Mouse (Mus musculus): ENCODE measurements around the gene 4930432K21Rik. TPM values are rescaled to one million over a fixed set of nuclear protein-coding genes. Genes with fewer than 3 reads are reported as not detected.
A peak's percentile ranks its signal among the peaks of the same experiment; 100 is the strongest.

4930432K21Rik gene
- polyA plus RNA-seq, 1 experiment from 2014 or later, result 0.57 TPM

DNA sequence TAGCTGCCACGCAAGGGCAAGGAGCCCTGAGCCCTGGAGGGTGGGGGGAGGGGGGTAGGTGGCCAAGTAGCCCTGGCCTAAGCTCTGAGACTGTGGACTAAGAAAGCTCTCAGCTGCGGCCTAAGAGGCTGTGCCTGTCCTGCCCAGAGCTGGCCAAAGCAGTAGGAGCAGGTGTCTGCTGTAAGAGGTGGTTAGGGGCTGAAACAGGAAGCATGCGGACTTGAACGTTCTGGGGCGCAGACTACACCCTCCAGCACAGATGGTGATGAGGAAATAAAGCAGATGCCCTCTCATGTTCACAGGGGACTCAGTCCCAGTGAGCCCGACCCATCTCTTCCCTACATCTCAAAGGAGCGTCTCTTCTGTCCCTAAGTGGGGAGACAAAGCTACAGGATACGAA lies 15.6 kb upstream of the 4930432K21Rik start:
- Histone ChIP-seq H3K27me3 (ENCODE audit: control insufficient read depth, insufficient read depth, low read length) (no peaks in the 10 kb centered on the region), H3K9ac (ENCODE audit: low read depth, low read length) (no peak overlapping the region), H3K27ac (ENCODE audit: low read depth, low read length) (no peak overlapping the region), H3K4me2 (replicated peaks; ENCODE audit: low read depth, low read length) (no peak overlapping the region), H3K4me3 (ENCODE audit: low read depth, low read length) (no peak overlapping the region), H3K9me3 (ENCODE audit: control insufficient read depth, low read length) (no peaks in the 10 kb centered on the region), H3K4me1 (replicated peaks; ENCODE audit: control insufficient read depth, insufficient read depth, low read length) (no peaks in the 10 kb centered on the region), H3K36me3 (ENCODE audit: control insufficient read depth, insufficient read depth, low read length) (0 out of 2 replicates have a peak, but pooled peaks cover 14% of the 10 kb centered on the region)
- ATAC-seq (ENCODE audit: low FRiP score) (no peak), DNase-seq (ENCODE audit: low spot score) (no peak)
- 90% methylated on average over 8 of the region's 8 CpGs for WGBS

DNA sequence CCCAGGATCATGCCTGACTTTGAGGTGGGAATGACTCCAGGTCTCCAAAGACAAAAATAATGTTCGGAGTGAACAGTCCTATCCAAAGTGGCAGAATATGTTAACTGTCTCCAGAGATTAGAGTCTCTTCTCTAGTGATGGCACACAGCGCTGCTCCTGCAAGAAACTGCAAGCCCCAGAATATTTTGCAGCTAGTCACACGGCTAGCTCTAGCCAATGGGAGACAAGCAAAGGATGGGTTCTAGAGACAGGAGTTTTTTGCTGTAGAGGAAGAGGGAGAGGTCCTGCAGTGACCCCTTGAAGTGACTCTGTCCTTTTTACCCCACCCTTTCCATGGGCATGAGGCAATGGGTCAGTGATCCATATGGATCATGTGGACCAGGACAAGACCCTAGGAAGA lies 10.0 kb upstream of the 4930432K21Rik start:
- H3K4me2 ChIP-seq (replicated peaks; ENCODE audit: low read depth, low read length), result no peak overlapping the region
- DNase-seq (ENCODE audit: low spot score), result no peak
- peaks cover 25% of the 10 kb centered on the region; the same call in 1 of the 2 replicates for H3K36me3 ChIP-seq (ENCODE audit: control insufficient read depth, insufficient read depth, low read length)
- no peaks in the 10 kb centered on the region for H3K4me1 ChIP-seq (replicated peaks; ENCODE audit: control insufficient read depth, insufficient read depth, low read length)
- ATAC-seq (ENCODE audit: low FRiP score), result no peak
- no peak overlapping the region for H3K4me3 ChIP-seq (ENCODE audit: low read depth, low read length)
- no peak overlapping the region for H3K27ac ChIP-seq (ENCODE audit: low read depth, low read length)
- WGBS, result 84% methylated on average over 3 of the region's 3 CpGs
- no peaks in the 10 kb centered on the region for H3K9me3 ChIP-seq (ENCODE audit: control insufficient read depth, low read length)
- H3K9ac ChIP-seq (ENCODE audit: low read depth, low read length), result no peak overlapping the region
- H3K27me3 ChIP-seq (ENCODE audit: control insufficient read depth, insufficient read depth, low read length), result no peaks in the 10 kb centered on the region

DNA sequence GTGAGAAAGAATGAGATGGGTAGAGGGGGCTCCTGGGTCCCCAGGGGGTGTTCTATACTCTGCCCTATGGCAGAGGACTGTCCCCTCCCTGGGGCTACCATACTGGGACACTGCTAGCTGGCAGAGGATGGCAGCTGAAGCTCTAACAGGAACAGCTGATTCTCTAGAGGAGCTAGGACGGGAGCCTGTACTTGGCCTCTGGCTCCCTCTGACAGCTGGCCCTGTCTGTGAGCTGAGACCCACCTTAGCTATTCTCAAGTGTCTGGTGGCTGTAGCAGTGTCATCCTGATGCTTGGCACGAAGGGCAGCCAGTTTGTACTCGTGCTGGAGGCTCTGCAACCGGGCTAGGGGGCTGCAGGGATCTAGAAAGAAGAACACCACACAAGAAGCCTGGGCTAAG lies 7.0 kb upstream of the 4930432K21Rik start:
- Histone ChIP-seq H3K36me3 (ENCODE audit: control insufficient read depth, insufficient read depth, low read length) (peaks cover 23% of the 10 kb centered on the region; the same call in 1 of the 2 replicates), H3K9ac (ENCODE audit: low read depth, low read length) (no peak overlapping the region), H3K4me1 (replicated peaks; ENCODE audit: control insufficient read depth, insufficient read depth, low read length) (no peaks in the 10 kb centered on the region), H3K27me3 (ENCODE audit: control insufficient read depth, insufficient read depth, low read length) (no peaks in the 10 kb centered on the region), H3K27ac (ENCODE audit: low read depth, low read length) (no peak overlapping the region), H3K9me3 (ENCODE audit: control insufficient read depth, low read length) (no peaks in the 10 kb centered on the region), H3K4me2 (replicated peaks; ENCODE audit: low read depth, low read length) (no peak overlapping the region), H3K4me3 (ENCODE audit: low read depth, low read length) (no peak overlapping the region)
- ATAC-seq (ENCODE audit: low FRiP score) (no peak), DNase-seq (ENCODE audit: low spot score) (no peak)
- WGBS, result 86% methylated on average over 4 of the region's 4 CpGs

DNA sequence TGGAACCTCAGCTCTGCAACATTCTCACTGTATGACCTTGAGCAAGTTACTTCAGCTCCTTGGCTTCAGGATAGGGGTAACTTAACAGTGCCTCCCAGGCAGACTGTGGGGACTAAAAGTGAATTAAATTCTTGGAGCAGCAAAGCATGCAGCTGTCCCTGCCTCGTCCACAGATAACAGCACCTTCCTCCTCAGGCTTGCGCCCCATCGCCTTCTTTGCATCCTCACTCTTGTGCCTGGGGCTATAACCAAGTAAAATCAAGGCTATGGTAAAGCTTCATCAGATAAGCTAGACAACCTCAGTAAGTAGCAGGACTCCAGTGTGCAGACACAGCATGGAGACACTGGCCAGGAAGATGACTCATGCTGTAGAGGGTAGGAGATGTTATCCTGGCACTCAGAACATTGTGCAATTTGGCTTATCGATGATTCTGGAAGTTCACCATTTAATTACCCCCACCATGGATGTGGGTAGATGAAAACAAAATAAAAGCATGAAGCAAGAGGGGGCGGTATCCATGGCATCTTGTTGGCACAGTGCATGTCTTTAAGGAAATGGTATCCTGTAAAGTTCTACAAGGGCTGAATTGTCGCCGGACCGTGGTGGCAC lies 3.1 kb upstream of the 4930432K21Rik start:
- Histone ChIP-seq H3K27ac (ENCODE audit: low read depth, low read length) (no peak overlapping the region), H3K27me3 (ENCODE audit: control insufficient read depth, insufficient read depth, low read length) (no peaks in the 10 kb centered on the region), H3K4me2 (replicated peaks; ENCODE audit: low read depth, low read length) (no peak overlapping the region), H3K4me1 (replicated peaks; ENCODE audit: control insufficient read depth, insufficient read depth, low read length) (no peaks in the 10 kb centered on the region), H3K9me3 (ENCODE audit: control insufficient read depth, low read length) (no peaks in the 10 kb centered on the region), H3K36me3 (ENCODE audit: control insufficient read depth, insufficient read depth, low read length) (peaks cover 13% of the 10 kb centered on the region; the same call in 1 of the 2 replicates), H3K4me3 (ENCODE audit: low read depth, low read length) (no peak overlapping the region), H3K9ac (ENCODE audit: low read depth, low read length) (no peak overlapping the region)
- ATAC-seq (ENCODE audit: low FRiP score) (no peak), DNase-seq (ENCODE audit: low spot score) (no peak)
- WGBS, result 95% methylated on average over 8 of the region's 8 CpGs

DNA sequence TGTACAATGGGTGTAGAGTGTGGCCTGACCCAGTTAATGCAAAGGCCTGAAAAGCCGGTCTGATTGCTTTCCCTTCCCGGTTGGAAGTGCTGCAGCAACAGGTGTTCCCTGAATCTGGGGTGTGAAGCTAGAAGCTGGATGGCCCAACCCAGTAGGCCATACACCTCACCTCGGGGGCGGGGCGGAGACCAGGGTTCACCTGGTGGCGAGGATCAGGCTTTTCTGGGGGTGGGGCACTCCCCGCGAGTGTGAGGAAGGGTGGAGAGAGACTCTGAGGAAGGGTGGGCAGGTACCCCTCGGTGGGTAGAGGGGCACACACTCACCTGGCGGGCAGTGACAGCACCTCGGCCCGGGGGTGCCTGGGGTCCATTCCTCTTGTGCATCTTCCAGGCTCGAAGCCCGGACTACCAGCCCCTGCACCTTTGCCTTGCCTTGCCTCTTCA lies 480 bp upstream of the 4930432K21Rik start:
- H3K4me1 ChIP-seq (replicated peaks; ENCODE audit: control insufficient read depth, insufficient read depth, low read length), result no peaks in the 10 kb centered on the region
- 13% methylated on average over 14 of the region's 14 CpGs for WGBS
- ATAC-seq (ENCODE audit: low FRiP score) (peak; percentile 79), DNase-seq (ENCODE audit: low spot score) (peak; percentile 28)
- peak overlapping the region; percentile 94 for H3K4me2 ChIP-seq (replicated peaks; ENCODE audit: low read depth, low read length)
- no peaks in the 10 kb centered on the region for H3K27me3 ChIP-seq (ENCODE audit: control insufficient read depth, insufficient read depth, low read length)
- no peak overlapping the region for H3K27ac ChIP-seq (ENCODE audit: low read depth, low read length)
- H3K9me3 ChIP-seq (ENCODE audit: control insufficient read depth, low read length), result no peaks in the 10 kb centered on the region
- 0 out of 2 replicates have a peak, but pooled peaks cover 4% of the 10 kb centered on the region for H3K36me3 ChIP-seq (ENCODE audit: control insufficient read depth, insufficient read depth, low read length)
- H3K4me3 ChIP-seq (ENCODE audit: low read depth, low read length), result peak overlapping the region; percentile 54
- H3K9ac ChIP-seq (ENCODE audit: low read depth, low read length), result peak overlapping the region; percentile 68

DNA sequence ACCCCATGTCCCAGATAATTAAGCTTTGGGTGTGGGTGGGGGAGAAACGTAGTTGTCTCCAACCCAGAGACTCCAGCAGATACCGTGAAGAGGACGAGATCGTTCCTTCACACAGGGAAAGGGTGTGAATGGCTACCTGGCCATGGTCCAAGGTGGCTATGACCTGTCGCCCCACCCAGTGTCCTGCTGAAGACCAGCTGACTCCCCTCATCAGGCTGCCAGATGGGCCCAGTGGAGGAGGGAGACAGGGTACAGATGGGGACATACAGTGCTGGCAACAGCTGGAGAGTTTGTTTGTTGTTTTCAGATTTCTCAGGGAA lies 666 bp downstream of the 4930432K21Rik start:
- Histone ChIP-seq H3K36me3 (ENCODE audit: control insufficient read depth, insufficient read depth, low read length) (0 out of 2 replicates have a peak, but pooled peaks cover 1% of the 10 kb centered on the region), H3K4me3 (ENCODE audit: low read depth, low read length) (no peak overlapping the region), H3K4me1 (replicated peaks; ENCODE audit: control insufficient read depth, insufficient read depth, low read length) (no peaks in the 10 kb centered on the region), H3K4me2 (replicated peaks; ENCODE audit: low read depth, low read length) (peak overlapping the region; percentile 94), H3K9ac (ENCODE audit: low read depth, low read length) (no peak overlapping the region), H3K27ac (ENCODE audit: low read depth, low read length) (no peak overlapping the region), H3K9me3 (ENCODE audit: control insufficient read depth, low read length) (no peaks in the 10 kb centered on the region), H3K27me3 (ENCODE audit: control insufficient read depth, insufficient read depth, low read length) (no peaks in the 10 kb centered on the region)
- WGBS, result 91% methylated on average over 5 of the region's 5 CpGs
- DNase-seq (ENCODE audit: low spot score) (no peak), ATAC-seq (ENCODE audit: low FRiP score) (no peak)

DNA sequence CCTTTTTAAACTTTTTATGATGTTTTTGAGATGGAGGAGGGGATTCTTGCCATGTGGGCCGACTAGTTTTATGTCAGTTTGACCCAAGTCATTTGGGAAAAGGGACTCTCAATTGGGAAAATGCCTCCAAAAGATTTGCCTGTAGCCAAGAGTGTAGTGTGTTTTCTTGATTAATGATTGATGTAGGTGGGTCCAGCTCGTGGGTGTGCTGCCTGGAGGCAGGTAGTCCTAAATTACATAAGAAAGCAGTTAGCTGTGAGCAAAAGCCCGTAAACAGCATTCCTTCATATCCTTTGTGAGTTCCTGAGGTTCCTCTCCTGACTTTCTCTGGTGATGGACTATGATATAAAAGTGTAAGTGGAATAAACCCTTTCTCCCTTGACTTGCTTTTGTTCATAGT lies 1.4 kb downstream of the 4930432K21Rik start:
- no peak overlapping the region for H3K27ac ChIP-seq (ENCODE audit: low read depth, low read length)
- no peak for DNase-seq (ENCODE audit: low spot score)
- no peaks in the 10 kb centered on the region for H3K27me3 ChIP-seq (ENCODE audit: control insufficient read depth, insufficient read depth, low read length)
- no peaks in the 10 kb centered on the region for H3K4me1 ChIP-seq (replicated peaks; ENCODE audit: control insufficient read depth, insufficient read depth, low read length)
- no peak overlapping the region for H3K4me3 ChIP-seq (ENCODE audit: low read depth, low read length)
- H3K36me3 ChIP-seq (ENCODE audit: control insufficient read depth, insufficient read depth, low read length), result no peaks in the 10 kb centered on the region
- ATAC-seq (ENCODE audit: low FRiP score), result no peak
- no peak overlapping the region for H3K9ac ChIP-seq (ENCODE audit: low read depth, low read length)
- no peaks in the 10 kb centered on the region for H3K9me3 ChIP-seq (ENCODE audit: control insufficient read depth, low read length)
- no peak overlapping the region for H3K4me2 ChIP-seq (replicated peaks; ENCODE audit: low read depth, low read length)
- 76% methylated on average over 3 of the region's 3 CpGs for WGBS

DNA sequence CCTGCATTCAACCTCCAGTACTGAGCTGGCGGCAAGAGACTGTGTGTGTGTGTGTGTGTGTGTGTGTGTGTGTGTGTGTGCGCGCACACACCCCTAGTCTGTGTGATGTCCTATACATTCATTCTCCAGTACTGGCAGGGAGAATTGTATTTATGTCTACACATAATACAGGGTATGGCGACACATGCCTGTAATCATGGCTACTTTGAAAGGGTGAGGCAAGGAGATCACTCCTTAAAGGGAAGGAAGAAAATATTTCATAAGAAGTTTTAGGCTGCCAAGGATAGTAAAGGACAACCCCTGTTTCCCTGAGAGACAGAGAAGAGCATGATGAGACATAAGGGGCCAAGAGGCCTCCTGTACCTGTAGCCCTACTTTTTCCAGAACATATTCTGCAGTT lies 9.8 kb downstream of the 4930432K21Rik start:
- no peaks in the 10 kb centered on the region for H3K4me1 ChIP-seq (replicated peaks; ENCODE audit: control insufficient read depth, insufficient read depth, low read length)
- H3K4me3 ChIP-seq (ENCODE audit: low read depth, low read length), result no peak overlapping the region
- no peak overlapping the region for H3K27ac ChIP-seq (ENCODE audit: low read depth, low read length)
- WGBS, result 88% methylated on average over 4 of the region's 4 CpGs
- DNase-seq (ENCODE audit: low spot score) (no peak), ATAC-seq (ENCODE audit: low FRiP score) (no peak)
- no peaks in the 10 kb centered on the region for H3K36me3 ChIP-seq (ENCODE audit: control insufficient read depth, insufficient read depth, low read length)
- no peaks in the 10 kb centered on the region for H3K9me3 ChIP-seq (ENCODE audit: control insufficient read depth, low read length)
- H3K4me2 ChIP-seq (replicated peaks; ENCODE audit: low read depth, low read length), result no peak overlapping the region
- no peaks in the 10 kb centered on the region for H3K27me3 ChIP-seq (ENCODE audit: control insufficient read depth, insufficient read depth, low read length)
- H3K9ac ChIP-seq (ENCODE audit: low read depth, low read length), result no peak overlapping the region

DNA sequence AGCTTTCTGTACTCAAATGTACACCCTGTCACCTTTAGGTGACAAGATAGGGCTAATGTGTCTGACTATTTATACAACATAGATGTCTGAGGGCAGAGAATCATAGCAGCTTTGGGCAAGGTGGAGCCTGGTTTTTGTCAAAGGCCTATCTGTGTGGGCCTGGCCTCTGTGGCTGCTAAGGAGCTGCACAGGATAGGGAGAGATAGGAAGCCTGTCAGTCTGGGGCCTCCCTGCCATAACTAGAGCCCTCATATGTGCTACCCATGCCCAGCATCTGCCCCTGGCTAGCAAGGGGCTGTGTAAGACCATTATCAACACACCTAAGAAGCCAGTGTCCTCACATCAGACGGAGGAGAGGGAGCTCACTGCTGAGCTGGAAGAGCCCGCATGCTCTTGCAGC lies 19.9 kb downstream of the 4930432K21Rik start:
- no peaks in the 10 kb centered on the region for H3K27me3 ChIP-seq (ENCODE audit: control insufficient read depth, insufficient read depth, low read length)
- DNase-seq (ENCODE audit: low spot score), result no peak
- no peak overlapping the region for H3K4me3 ChIP-seq (ENCODE audit: low read depth, low read length)
- ATAC-seq (ENCODE audit: low FRiP score), result no peak
- H3K27ac ChIP-seq (ENCODE audit: low read depth, low read length), result no peak overlapping the region
- no peaks in the 10 kb centered on the region for H3K9me3 ChIP-seq (ENCODE audit: control insufficient read depth, low read length)
- no peak overlapping the region for H3K4me2 ChIP-seq (replicated peaks; ENCODE audit: low read depth, low read length)
- H3K9ac ChIP-seq (ENCODE audit: low read depth, low read length), result no peak overlapping the region
- 89% methylated on average over 2 of the region's 2 CpGs for WGBS
- H3K36me3 ChIP-seq (ENCODE audit: control insufficient read depth, insufficient read depth, low read length), result peaks cover 5% of the 10 kb centered on the region; the same call in 1 of the 2 replicates
- H3K4me1 ChIP-seq (replicated peaks; ENCODE audit: control insufficient read depth, insufficient read depth, low read length), result no peaks in the 10 kb centered on the region
